Mouse (Mus musculus) v-Abl transformed pro-B cells (cell line): ENCODE results near the gene Cntfr.

Experiments used
- in situ Hi-C, 2 experiments: fragments of 400-800 bp; cut with MboI; formaldehyde crosslinking; loops; one replicate each; pipeline ENCODE4 v1.15.1; 2025; ENCODE audit not compliant: unreplicated experiment in 2 of 2

Gene Cntfr

DNA sequence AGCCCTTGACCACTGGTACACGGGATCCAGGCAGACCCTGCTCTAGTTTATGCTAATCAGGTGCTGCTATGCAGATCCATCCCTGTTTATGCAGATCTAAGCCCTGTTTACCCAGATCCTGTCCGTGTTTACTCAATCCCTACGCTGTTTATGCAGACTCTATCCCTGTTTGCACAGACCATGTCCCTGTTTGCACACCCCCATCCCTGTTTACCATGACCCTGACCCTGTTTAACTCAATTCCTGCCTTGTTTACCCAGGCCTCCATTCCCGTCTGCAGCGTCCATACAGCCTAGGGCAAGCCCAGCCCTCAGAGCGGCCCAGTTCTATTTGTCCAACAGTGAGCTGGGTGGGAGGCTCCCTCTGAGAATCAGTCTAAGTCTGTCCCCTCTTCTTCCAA lies 66.7 kb downstream of the Cntfr start:
- in situ Hi-C loops: no loop called here

DNA sequence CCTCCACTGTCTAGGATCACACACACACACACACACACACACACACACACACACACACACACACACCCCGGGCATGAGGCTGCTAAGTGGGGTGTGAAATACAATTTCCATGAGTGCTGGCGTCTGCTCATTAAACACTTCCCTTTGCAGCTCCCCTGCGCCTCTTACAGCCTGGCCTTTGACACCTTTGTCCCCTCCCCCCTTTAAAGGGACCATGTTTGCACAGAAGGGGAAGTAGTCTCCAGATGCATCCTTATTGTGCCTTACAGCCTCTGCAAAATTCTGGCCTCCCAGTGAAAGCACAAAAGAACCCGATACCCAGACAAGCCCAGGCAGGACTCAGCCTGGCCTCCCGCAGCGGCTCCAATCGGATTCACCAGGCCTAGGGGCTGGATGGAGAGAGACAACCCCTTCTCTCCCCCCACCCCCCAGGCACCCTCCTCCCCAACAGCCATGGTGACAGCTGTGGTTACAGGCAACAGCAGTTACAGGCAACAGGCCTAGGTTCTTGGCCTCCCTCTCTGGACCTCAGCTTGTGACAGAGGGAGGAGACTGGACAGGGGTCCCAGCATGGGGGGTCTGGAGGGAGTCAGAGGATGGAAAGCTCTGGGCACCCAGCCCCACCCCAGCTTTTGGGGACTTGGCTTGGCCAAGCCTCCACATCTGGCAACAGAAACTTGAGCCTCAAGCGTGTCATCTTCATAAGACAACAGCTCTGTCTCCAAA lies 68.5 kb downstream of the Cntfr start:
- in situ Hi-C loops: no loop called here

DNA sequence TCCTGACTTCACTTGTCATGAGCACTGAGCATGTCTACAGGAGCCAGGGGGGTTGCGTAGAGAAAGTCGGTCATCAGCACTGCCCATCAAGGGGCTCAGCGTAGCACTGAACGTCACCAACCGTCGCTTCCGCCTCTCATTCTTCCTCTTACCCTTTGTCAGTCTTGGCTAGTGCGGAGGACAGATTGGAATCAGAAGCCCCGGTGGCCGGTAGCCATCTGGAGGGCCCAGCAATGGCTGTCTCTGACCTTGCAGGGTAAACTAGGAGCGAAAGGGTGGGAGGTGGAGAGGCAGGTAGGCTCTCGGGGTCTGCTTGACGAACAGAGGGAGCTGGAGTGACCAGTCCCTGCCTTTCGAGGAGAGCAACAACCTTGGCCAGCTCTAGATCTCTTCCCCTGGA lies 74.8 kb downstream of the Cntfr start:
- in situ Hi-C loops: no loop called here

DNA sequence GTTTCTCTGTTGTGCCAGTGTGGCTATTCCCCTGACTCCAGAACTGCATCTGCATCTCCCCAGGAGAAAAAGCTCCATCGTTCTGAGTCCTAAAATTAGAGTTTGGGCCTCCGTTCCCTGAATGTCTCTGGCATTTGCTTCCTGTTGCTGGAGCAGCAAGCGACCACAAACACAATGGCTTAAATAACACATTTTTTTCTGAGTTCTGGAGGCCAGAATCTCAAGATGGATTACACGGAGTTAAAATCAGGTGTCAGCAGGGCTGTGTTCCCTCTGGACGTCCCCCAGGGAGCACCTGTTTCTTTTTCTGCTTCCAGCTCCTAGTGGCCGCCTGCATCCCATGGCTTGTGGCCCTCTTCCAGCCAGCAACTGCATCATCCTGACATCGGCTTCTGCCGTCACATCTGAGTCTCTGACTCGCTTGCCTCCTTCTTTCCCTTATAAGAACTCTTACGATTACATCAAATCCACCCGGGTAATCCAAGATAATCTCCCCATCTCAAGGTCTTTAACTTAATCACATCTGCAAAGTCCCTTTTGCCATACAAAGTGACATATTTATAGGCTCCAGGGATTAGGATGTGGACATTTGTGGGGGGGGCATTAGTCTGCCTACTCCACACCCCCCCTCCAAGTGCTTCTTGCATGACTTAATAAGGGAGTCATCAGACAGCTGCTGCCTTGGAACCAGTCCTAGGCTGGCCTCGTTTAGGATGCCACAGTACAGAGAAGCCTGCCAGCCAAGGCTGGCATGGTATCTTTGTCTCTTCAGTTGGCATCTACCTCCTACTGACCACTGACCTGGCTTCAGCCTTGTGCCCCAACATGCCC lies 77.8 kb downstream of the Cntfr start:
- in situ Hi-C loops: no loop called here

DNA sequence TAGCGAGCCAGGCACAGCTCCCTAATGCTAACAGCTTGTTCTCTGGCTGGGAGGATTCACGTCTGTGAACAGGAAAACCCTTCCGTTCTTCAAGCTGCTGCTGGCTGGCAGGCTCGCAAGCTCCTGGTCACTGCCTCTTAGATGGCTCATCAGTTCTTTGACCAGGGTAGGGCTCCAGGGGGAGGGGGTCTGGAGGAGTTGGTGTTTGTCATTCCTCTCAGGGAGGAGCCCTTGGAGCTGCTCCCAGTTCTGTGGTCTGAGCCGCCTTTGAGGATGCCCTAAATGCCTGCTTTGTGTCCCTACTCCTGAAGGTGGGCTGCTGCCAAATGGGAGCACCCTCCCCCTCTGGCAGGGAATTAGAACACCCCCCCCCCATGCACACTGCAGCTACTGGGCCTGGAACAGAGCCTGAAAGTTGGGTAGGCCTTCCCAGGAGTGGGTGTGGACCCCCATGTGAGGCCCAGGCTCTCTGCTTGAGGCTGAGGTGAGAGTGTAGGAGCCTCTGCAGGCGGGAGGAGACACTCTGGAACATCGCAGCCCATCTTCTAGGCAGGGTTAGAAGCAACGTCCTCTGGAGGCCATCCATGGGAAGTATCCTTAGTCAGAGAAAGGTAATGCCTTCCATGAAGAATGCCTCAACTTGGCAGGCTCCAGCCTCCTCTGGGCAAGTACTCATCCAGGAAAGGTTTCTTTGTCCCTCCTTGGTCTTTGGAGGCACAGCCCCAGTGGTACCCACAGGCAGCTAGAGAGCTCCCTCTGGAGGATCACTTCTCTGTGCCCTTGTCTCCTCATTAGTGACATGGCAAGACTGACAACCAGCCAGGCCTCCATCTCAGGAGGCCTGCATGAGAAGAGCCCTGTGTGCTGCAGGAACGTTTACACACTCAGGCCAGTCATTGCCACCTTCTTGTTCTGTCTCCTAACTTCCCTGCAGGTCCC lies 81.0 kb downstream of the Cntfr start:
- in situ Hi-C loops: no loop called here

DNA sequence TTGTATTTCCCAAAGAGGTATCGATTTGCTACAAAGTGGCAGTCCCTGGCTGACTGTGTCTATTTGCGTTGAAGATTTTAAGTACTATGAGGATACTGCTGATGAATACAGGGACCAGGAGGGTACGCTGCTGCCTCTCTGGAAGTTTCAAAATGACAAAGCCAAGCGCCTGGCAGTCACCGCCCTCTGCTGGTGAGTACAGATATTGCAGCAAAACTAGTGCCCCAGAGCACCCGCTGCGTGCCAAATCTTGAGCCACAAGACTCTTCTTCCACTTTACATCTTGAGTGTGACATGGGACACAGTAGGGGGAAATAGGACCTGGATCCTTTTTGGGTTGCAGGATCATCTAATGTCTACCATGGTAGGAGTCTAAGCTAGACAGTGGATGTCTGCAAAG lies 82.7 kb downstream of the Cntfr start:
- in situ Hi-C loops: loop anchor here (5.0 kb wide), 2 partner anchors 57 to 147 kb away; partner anchors contain the start of gene Nudt2 (in 1 of the 2)

DNA sequence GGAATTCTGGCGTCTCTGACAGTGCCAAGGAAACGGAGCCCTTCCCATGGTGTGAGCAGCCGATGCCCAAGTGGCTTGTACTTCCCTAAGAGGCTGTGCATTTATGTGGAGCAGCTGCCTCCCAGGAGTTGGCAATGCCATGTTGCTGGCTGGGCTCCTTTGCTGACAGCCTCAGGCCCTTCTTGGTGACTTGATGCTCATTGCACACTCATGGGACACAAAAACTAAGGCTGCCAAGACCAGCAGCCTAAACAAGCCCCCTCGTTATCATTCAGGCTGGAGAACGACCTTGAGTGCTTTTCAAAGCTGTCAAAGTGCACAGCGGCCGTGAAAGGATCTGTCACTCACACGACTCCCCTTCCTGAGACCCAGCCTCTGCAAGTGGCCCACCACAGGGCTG lies 84.7 kb downstream of the Cntfr start:
- in situ Hi-C loops: loop anchor here (5.0 kb wide), 2 partner anchors 55 to 145 kb away; partner anchors contain the start of gene Nudt2 (in 1 of the 2)

GRCm38 (mm10) chr4:41610594-41610980 lies 86.3 kb downstream of the Cntfr start:
- in situ Hi-C loops: loop anchor here (5.0 kb wide), 2 partner anchors 53 to 143 kb away; partner anchors contain the start of gene Nudt2 (in 1 of the 2)

DNA sequence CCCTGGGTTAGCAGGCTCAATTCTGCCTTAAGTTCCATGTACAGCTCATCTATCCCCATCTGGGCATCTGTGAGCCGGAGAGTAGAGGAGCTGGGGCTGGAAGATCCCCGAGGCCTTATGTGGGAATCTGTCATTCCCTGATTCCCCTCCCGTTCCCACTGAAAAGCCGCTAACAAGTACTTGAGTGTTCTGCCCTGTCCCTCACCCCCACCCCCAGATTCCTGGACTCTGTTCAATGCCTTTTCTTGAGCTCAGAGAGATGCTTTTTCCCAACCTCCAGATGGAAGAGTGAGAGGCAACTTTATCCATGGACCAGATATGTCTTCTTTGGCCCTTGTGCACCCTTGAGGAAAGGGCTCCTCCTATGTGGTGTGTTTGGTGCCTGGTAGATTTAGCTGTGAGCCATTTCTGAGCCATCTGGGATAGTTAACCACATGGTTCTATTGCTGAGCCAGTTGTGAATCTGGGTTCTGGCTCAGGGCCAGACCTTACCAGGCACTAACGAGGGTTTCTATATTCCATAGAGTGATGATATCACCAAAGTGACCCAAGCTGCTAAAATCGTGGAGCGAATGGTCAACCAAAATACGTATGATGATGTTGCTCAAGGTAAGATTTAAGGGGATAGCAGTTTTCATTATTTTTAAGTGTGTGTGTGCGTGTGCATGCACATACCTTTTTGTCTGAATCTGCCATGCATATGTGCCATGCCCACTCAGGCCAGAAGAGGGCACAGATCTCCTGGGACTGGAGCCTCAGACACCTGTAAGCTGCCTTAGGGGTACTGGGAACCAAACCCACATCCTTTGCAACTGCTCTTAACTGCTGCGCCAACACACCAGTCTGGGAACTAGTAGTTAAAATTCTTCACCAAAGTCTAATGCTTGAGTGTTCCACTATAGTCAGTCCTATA lies 87.0 kb downstream of the Cntfr start:
- in situ Hi-C loops: loop anchor here (5.0 kb wide), 3 partner anchors 48 to 143 kb away; partner anchors contain the start of gene Nudt2 (in 1 of the 2)
